Mouse (Mus musculus) heart, postnatal 0 days (tissue): ENCODE data around the gene H2afv.

Source experiments
- CTCF ChIP-seq: IDR thresholded peaks from 2 replicates; pipeline ENCODE4 v1.5.1; 2016; ENCODE audit warnings: antibody characterized with exemption, control low read depth, low read depth
- EP300 ChIP-seq: IDR thresholded peaks from 2 replicates; pipeline ENCODE4 v1.6.1; 2016; ENCODE audit warnings: antibody characterized with exemption, low read depth

DNA sequence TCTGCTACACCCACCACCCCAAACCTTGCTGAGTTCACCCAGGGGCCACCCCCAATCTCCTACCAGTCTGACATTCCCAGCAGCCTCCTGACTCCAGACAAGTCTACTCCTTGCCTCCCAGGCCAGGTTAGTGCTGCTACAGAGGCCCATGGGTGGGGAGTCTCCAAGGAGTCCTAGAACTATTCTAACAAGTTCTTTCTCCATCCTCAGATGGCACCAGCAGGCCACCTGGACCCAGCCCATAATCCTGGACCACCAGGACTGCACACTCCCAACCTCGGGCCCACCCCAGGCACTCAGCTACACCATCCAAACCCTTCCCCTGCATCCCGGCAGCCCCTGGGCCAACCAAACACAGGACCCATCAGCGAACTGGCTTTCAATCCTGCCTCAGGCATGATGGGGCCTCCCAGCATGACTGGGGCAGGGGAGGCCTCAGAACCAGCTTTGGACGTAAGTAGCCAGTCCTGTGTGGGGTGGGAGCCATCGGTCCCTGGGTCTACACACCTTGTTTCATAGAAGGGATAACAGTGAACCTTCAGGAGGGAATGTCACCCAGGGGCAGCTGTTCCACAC is 40.3 kb downstream of the H2afv start:
- no peak for TF ChIP-seq CTCF
- no peak for TF ChIP-seq EP300
